Mouse (Mus musculus) lung, postnatal 0 days (tissue): ENCODE data around the gene Ascl3.

ENCODE experiments used
- CTCF ChIP-seq: IDR thresholded peaks from 2 replicates; pipeline ENCODE4 v1.5.1; 2016; ENCODE audit warnings: antibody characterized with exemption, mild to moderate bottlenecking
- EP300 ChIP-seq: IDR thresholded peaks from 2 replicates; pipeline ENCODE4 v1.6.1; 2016; ENCODE audit warnings: antibody characterized with exemption, mild to moderate bottlenecking, control low read depth

DNA sequence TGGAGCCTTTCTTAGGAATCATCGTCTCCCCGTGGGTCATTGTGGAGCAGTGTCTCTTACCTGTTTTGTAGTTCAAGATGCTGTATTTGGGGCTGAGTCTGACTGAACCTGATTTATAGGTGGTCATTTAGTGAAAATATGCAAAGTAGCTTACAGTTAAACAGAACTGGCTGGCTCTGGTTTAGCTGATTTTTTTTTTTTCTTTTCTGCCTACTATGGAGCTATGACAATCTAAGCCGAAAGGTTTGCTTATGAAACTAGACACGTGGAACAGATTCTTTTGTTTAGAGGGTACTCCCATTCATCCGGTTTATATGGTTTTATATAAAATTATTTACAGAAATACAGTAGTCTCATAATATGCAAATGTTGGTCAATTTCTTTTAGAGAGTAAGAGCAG lies at the start of gene Ascl3:
- no peak for TF ChIP-seq EP300
- no peak for TF ChIP-seq CTCF
